Mouse (Mus musculus): ENCODE data around the gene Hp1bp3. TPM values are rescaled to one million over a fixed set of nuclear protein-coding genes. Genes with fewer than 3 reads are reported as not detected.

The Hp1bp3 gene
- total and polyA plus RNA-seq, 3 experiments = 61.9 to 78.2 (median 66.9) TPM

GRCm38 (mm10) chr4:138267869-138268268 lies 51.8 kb downstream of the Hp1bp3 start:
- dilution Hi-C loops (cut with MboI; ENCODE audit: extremely low pct_ligation_motif_present, extremely low pct_unique_long_range_greater_than_20kb, low sequenced_read_pairs) (no loop called here), in situ Hi-C loops (cut with MboI; ENCODE audit: low pct_ligation_motif_present, low pct_unique_long_range_greater_than_20kb, low sequenced_read_pairs) (no loop called here)
- DNase-seq (ENCODE audit: extremely low read depth) = no peak
- Histone ChIP-seq H3K4me3 (replicated peaks in 1 of 3; ENCODE audit: low read depth in 2 of 3, low read length in 2 of 3, poor library complexity in 1 of 3) (no peak overlapping the region), H3K9ac (ENCODE audit: insufficient read depth, low read depth) (no peak overlapping the region), H3K27me3 (replicated peaks) (peaks cover 64% of the 10 kb centered on the region), H3K36me3 (replicated peaks in 1 of 2; ENCODE audit: control insufficient read depth in 1 of 2, insufficient read depth in 1 of 2, low read length in 1 of 2) (no peaks in the 10 kb centered on the region), H3K27ac (ENCODE audit: insufficient read depth, low read depth) (no peak overlapping the region), H3K79me2 (replicated peaks; ENCODE audit: control insufficient read depth, extremely low read depth, insufficient read depth, poor library complexity, severe bottlenecking) (no peaks in the 10 kb centered on the region), H3K4me2 (ENCODE audit: insufficient read depth, low read depth, poor library complexity, severe bottlenecking) (no peak overlapping the region), H3K9me3 (replicated peaks; ENCODE audit: low read length) (peaks cover 14% of the 10 kb centered on the region), H3K4me1 (ENCODE audit: control insufficient read depth in 1 of 2, insufficient read depth in 2 of 2) (no peaks in the 10 kb centered on the region)
- TF ChIP-seq NRF1 (IDR thresholded peaks at IDR 0.05; ENCODE audit: low read depth, low read length) (no peak), KAT2A (IDR thresholded peaks at IDR 0.05; ENCODE audit: insufficient replicate concordance, low read length) (no peak), JUND (conservative IDR thresholded peaks at IDR 0.05; ENCODE audit: low read depth, low read length) (no peak), ZMIZ1 (IDR thresholded peaks at IDR 0.05; ENCODE audit: low read depth, low read length) (no peak), ZKSCAN1 (IDR thresholded peaks at IDR 0.05; ENCODE audit: borderline replicate concordance, low read depth, low read length) (no peak), MAZ (IDR thresholded peaks at IDR 0.05; ENCODE audit: low read depth, low read length) (no peak), CHD1 (IDR thresholded peaks at IDR 0.05; ENCODE audit: low read depth, low read length) (no peak), POLR2A (IDR thresholded peaks at IDR 0.05; ENCODE audit: low read depth, low read length) (no peak), NELFE (IDR thresholded peaks at IDR 0.05; ENCODE audit: low read depth, low read length) (no peak), IRF4 (IDR thresholded peaks at IDR 0.05; ENCODE audit: low read depth, low read length) (no peak), USF2 (conservative IDR thresholded peaks at IDR 0.05; ENCODE audit: low read depth, low read length) (no peak), GABPA (IDR thresholded peaks at IDR 0.05; ENCODE audit: insufficient replicate concordance, low read depth, low read length) (no peak), MAFK (IDR thresholded peaks at IDR 0.05; ENCODE audit: insufficient replicate concordance, low read length) (no peak), CHD2 (IDR thresholded peaks at IDR 0.05; ENCODE audit: low read length) (no peak), MXI1 (IDR thresholded peaks at IDR 0.05; ENCODE audit: low read depth, low read length) (no peak), MEF2A (IDR thresholded peaks at IDR 0.05; ENCODE audit: borderline replicate concordance, low read depth, low read length) (no peak), ELF1 (IDR thresholded peaks at IDR 0.05; ENCODE audit: low read depth, low read length) (no peak), ZC3H11A (IDR thresholded peaks at IDR 0.05; ENCODE audit: low read depth, low read length) (no peak), BHLHE40 (IDR thresholded peaks at IDR 0.05; ENCODE audit: low read depth, low read length) (no peak), ZNF384 (IDR thresholded peaks at IDR 0.05; ENCODE audit: low read depth, low read length) (no peak)
